Mouse (Mus musculus): ENCODE measurements around the gene Mlx.

Gene Mlx

DNA sequence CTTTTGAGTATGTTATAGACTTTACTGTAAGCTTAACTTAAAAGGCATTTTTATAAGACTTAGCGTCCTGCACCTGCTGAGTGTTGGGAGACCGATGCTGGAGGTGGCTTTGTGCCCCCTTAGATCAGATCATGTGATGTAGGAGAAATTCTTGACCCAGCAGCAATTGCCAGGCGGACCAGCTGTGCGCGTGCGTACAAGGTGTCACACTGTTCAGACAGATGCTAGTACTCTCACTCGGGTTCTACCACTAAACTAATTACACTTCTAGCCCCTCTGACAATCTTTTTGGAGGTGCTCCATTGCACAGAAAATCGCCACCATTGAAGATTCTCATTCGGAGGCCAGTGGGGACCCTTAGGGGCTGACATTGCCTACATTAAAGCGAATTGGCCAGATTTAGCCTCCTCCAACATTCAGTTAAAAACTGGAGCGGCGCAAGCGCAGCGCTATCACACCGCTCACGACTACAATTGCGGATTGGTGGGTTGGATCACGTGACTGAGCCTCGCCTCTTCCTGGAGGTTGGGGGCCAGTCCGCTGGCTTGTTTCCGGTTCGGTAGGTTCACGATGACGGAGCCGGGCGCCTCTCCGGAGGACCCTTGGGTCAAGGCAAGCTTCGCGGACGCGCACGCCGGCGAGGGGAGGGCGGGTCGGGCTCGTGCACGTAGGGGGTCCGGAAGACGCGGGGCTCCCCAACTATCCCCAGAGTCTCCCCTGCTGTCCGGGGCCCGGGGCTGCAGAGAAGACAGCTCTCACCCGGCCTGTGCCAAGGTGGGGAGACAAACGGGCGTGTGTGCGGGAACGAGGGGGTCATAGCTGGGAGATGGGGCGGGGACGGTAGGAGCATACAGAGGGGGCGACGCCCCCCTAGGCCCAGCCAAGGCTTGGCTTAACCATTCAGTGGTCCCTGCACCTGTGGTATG lies at the start of gene Mlx:
TSS of gene Mlx (plus strand) at position 522 of the 926 bp plus-strand sequence.
- peak; percentile 94 for DNase-seq (ENCODE audit: low read depth, low spot score)

- no peak for DNase-seq (ENCODE audit: low read depth, low spot score)
These were observed 49.3 kb upstream of the Mlx start for GRCm38 (mm10) chr11:101037795-101038194.

GRCm38 (mm10) chr11:101045826-101046225 lies 41.3 kb upstream of the Mlx start:
- no peak for DNase-seq (ENCODE audit: low read depth, low spot score)

DNA sequence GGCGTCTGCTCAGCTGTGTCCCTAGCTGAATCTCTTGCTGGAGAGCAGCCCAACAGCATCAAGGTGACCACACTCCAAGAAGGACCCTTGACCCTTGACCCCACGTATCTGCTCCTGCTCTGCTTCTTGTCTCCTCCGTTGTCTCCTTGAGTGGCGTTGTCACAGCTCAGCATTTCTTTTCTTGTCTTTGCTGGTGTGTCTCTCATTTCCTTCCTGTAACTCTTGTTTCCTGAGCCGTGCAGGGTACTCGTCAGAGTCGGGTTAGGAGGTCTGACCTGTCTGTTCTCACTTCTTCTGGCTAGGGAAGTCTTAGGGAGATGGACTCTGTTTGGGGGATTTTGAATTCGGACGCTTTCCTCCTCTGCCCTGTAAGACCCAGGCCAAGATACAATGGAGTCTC lies 40.6 kb upstream of the Mlx start:
- DNase-seq (ENCODE audit: low read depth, low spot score), result no peak

DNA sequence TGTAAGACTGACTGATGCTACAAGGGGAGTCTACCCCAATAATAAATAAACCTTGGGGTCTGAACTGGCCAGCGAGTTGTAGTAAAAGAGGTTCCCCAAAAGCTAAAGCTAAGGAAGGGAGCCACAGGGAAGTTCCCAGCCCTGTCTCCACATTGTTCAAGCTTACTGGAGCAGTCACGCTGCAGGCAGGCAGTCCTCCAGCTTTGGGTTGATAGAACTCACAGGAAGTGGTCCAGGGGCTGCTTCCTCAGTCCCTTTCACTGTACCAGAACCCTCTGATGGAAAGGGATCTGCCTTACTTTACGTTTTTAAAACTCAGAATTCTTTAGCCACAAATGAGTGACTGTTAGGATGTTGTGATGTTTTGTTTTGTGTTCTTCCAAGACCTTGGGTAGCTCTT lies 39.6 kb upstream of the Mlx start:
- DNase-seq (ENCODE audit: low read depth, low spot score), result no peak

- no peak for DNase-seq (ENCODE audit: low read depth, low spot score)
These were observed 36.7 kb upstream of the Mlx start for GRCm38 (mm10) chr11:101050359-101050758.

DNA sequence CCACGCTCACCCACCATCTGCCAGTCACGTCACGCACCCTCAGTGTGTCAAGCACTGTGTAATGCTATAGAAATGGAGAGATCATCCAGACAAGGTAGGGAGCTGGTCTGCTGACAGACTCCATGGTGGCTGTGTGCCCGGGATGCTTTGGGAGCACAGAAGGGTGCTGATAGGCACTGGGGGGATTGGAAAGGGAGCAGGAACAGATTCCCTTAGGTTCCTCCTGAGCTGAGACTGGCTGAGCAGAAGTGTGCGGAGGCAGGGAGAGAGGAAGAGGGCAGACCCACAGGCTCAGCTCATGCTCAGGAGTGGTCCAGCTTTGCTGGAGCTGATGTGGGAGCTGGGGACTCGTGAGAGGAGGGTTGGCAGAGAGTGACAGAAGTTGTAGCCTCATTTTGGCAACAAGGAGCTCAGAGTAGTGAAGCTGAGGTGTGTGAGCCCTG lies 36.0 kb upstream of the Mlx start:
- DNase-seq (ENCODE audit: low read depth, low spot score), result no peak

- no peak for DNase-seq (ENCODE audit: low read depth, low spot score)
These were observed 35.5 kb upstream of the Mlx start for GRCm38 (mm10) chr11:101051617-101052016.

- no peak for DNase-seq (ENCODE audit: low read depth, low spot score)
These were observed 34.2 kb upstream of the Mlx start for GRCm38 (mm10) chr11:101052751-101053473.

DNA sequence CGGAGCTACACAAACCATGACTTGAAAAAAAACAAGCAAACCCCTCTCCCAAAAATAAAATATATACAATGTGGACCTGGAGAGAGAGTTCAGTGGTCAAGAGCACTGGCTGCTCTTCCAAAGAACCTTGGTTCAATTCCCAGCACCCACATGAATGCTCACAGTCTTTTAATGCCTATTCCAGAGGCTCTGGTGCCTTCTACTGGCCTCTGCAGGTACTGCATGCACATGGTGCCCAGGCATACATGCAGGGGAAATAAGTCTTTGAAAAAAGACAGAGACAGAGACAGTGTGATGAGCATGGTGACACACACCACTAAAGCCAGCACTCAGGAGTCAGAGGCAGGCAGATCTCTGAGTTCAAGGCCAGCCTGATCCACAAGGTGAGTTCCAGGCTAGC lies 33.1 kb upstream of the Mlx start:
- DNase-seq (ENCODE audit: low read depth, low spot score), result no peak

- no peak for DNase-seq (ENCODE audit: low read depth, low spot score)
These were observed 31.7 kb upstream of the Mlx start for GRCm38 (mm10) chr11:101055418-101055817.

- no peak for DNase-seq (ENCODE audit: low read depth, low spot score)
These were observed 30.2 kb upstream of the Mlx start for GRCm38 (mm10) chr11:101056885-101057284.

DNA sequence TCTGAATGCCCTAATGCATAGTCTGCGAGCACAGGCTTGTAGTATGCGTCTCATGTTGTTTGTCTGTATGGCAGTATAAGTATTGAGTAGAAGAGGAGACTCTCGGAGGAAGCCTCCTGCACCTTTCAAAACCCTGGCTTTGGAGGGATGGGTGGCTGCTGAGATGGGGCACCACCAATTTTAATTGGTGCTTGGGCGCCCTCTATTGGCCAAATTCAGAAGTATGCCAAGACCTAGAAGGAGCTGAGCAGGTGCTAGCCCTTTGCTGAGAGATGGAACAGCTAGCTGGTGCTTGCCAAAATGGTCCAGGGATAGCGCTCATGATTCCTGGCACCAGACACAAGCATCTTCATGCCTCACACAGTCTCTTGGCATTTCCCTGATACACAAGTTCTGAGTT lies 29.2 kb upstream of the Mlx start:
- DNase-seq (ENCODE audit: low read depth, low spot score), result no peak

- DNase-seq (ENCODE audit: low read depth, low spot score), result no peak
These were observed 28.4 kb upstream of the Mlx start for GRCm38 (mm10) chr11:101058726-101059125.

DNA sequence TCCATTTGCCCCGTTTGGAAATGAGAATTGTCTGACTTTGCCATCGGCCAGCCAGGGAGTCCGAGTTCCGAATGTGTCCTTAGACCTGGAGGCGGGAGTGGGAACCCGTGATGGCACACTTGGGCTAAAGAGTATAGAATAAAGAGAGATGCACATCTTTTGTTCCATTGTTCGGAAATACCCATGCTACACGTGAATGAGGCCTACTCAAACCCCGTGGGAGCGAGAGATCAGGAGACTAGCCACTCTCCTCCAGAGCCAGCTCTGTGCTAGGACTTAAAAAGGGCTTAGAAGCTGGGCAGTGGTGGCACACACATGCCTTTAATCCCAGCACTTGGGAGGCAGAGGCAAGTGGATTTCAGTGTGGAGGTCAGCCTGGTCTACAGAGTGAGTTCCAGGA lies 27.6 kb upstream of the Mlx start:
- DNase-seq (ENCODE audit: low read depth, low spot score), result no peak

DNA sequence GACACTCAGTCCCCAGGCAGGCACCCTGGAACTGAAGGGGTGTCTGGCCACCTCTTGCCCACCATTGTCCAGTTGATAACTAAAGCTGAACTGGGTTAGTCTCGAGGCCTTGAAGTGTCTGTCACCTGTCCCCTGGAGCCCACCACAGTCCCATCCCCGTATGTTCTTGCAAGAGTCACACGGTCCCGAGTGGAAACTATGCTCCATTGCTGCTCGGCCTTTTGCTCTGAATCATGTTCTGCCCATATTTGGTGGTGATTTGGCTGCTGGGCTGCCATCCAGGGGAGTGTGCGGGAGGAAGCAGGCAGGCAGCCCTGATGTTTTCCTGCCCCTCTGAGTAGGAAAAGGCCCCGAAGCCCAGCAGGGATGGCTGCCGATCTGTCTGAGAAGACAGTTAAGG lies 27.0 kb upstream of the Mlx start:
- peak; percentile 63 for DNase-seq (ENCODE audit: low read depth, low spot score)

GRCm38 (mm10) chr11:101061049-101061448 lies 26.0 kb upstream of the Mlx start:
- no peak for DNase-seq (ENCODE audit: low read depth, low spot score)

- DNase-seq (ENCODE audit: low read depth, low spot score), result no peak
These were observed 24.8 kb upstream of the Mlx start for GRCm38 (mm10) chr11:101062165-101062884.

DNA sequence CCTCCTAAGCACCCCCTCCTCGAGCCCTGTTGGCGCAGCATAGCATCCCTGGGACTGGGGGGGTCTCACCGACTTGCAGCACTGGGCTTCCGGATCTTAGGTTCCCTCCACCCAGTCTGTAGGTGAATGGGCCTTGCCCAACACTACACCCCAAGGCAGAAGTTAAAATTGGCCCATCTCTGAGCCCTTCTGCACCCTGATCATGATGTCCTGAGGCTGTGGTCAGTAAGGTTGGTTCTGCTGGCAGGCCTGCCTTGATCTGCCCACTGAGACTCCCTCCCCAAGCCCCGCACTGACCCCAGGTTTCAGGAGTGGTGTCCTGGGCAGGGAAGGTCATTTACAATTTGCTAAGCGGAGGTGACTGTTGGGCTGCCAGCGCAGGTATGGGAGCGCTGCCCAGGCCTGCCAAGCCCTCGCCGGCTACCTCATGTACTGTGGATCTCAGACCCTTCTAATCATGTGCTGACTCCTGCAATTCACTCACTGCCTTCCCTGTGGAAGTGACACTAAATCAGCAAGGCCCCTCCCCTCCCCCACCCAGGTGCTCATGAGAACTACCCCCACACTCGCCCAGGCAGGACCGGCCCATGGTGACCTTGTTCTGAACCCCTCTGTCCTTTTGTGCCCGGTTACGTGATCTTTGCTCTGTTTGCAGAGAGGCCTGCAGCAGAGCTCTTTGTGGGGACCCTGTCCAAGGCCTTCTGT lies 24.0 kb upstream of the Mlx start:
- DNase-seq (ENCODE audit: low read depth, low spot score), result no peak

- no peak for DNase-seq (ENCODE audit: low read depth, low spot score)
These were observed 23.3 kb upstream of the Mlx start for GRCm38 (mm10) chr11:101063676-101064327.

DNA sequence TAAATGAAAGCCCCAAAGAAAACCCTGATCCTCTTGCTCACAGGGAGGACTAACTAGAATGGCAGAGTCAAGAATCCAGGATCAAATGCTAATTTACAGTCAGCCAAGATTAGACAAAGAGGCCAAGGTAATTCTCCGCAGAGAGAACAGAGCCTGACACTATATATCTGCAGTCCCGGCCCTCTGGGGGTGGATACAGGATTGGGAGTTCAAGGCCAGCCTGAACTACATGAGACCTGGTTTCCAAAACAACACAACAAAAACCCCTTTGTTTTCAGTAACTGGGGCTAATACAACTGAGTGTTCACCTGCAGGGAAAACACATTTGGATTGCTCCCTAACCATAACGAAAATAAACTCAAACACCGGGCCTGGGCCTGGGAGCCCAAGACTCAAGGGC lies 22.6 kb upstream of the Mlx start:
- no peak for DNase-seq (ENCODE audit: low read depth, low spot score)
